Mouse (Mus musculus): ENCODE data around the gene Nme6. TPM values are rescaled to one million over a fixed set of nuclear protein-coding genes. Genes with fewer than 3 reads are reported as not detected.

The Nme6 gene
- polyA plus RNA-seq, 1 experiment from 2014 or later, result 33.0 TPM

DNA sequence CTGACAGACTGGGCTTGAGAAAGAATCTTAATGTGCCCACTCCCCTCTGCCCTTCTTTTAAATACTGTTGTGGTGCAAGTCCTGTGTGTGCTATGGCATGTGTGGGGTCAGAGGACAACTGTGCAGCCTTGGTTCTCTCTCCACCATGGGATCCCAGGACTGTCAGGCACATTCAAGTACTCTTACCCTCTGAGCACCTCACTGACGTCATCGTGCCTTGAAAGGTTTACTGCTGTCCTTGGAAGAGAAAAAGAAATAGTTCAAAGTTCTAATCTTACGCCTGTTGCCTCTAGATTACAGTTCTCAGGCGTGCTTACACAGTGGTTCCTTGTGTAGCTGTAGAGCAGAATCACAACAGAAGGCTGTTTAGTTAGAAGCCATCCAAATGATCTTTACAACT is 53.7 kb downstream of the Nme6 start:
- Histone ChIP-seq H3K27me3 (ENCODE audit: control insufficient read depth, insufficient read depth, low read length) (no peaks in the 10 kb centered on the region), H3K4me3 (ENCODE audit: low read depth, low read length) (no peak overlapping the region), H3K36me3 (ENCODE audit: control insufficient read depth, insufficient read depth, low read length) (peaks cover 52% of the 10 kb centered on the region), H3K4me2 (replicated peaks; ENCODE audit: low read depth) (no peak overlapping the region), H3K4me1 (replicated peaks; ENCODE audit: control insufficient read depth, insufficient read depth) (no peaks in the 10 kb centered on the region), H3K27ac (replicated peaks) (no peak overlapping the region), H3K9ac (ENCODE audit: low read length) (no peak overlapping the region), H3K9me3 (ENCODE audit: control insufficient read depth, low read length) (no peaks in the 10 kb centered on the region)
- ATAC-seq (ENCODE audit: low FRiP score, low TSS enrichment) (peak; percentile 55), DNase-seq (ENCODE audit: low spot score) (no peak)
- TF ChIP-seq EP300 (optimal IDR thresholded peaks at IDR 0.05) (no peak), CTCF (IDR thresholded peaks at IDR 0.05; ENCODE audit: low read depth) (no peak)
- 72% methylated on average over 4 of the region's 4 CpGs for WGBS

DNA sequence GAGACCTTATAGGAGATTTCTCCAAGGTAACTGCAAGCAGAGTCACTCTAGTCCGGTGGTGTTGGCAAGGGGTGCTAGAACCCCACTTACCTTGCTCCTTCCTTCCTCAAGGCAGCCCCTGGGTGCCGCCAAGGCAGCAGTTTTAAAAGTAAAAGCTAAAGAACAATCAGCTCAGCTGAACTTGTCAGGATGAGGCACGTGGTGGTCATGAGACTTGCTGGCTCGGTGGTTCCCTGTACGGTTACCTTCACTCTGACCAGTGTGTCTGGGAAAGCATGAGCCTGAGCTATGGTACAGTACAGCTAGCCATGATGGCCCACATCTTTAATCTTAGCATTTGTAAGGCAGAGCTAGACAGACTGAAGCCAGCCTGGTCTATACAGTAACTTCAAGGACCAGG is 54.8 kb downstream of the Nme6 start:
- H3K9ac ChIP-seq (ENCODE audit: low read length), result no peak overlapping the region
- H3K27me3 ChIP-seq (ENCODE audit: control insufficient read depth, insufficient read depth, low read length), result no peaks in the 10 kb centered on the region
- ATAC-seq (ENCODE audit: low FRiP score, low TSS enrichment) (no peak), DNase-seq (ENCODE audit: low spot score) (no peak)
- WGBS, result 91% methylated on average over 5 of the region's 5 CpGs
- no peaks in the 10 kb centered on the region for H3K9me3 ChIP-seq (ENCODE audit: control insufficient read depth, low read length)
- H3K4me1 ChIP-seq (replicated peaks; ENCODE audit: control insufficient read depth, insufficient read depth), result no peaks in the 10 kb centered on the region
- no peak overlapping the region for H3K4me3 ChIP-seq (ENCODE audit: low read depth, low read length)
- TF ChIP-seq CTCF (IDR thresholded peaks at IDR 0.05; ENCODE audit: low read depth) (no peak), EP300 (optimal IDR thresholded peaks at IDR 0.05) (no peak)
- peaks cover 56% of the 10 kb centered on the region for H3K36me3 ChIP-seq (ENCODE audit: control insufficient read depth, insufficient read depth, low read length)
- no peak overlapping the region for H3K27ac ChIP-seq (replicated peaks)
- H3K4me2 ChIP-seq (replicated peaks; ENCODE audit: low read depth), result no peak overlapping the region

DNA sequence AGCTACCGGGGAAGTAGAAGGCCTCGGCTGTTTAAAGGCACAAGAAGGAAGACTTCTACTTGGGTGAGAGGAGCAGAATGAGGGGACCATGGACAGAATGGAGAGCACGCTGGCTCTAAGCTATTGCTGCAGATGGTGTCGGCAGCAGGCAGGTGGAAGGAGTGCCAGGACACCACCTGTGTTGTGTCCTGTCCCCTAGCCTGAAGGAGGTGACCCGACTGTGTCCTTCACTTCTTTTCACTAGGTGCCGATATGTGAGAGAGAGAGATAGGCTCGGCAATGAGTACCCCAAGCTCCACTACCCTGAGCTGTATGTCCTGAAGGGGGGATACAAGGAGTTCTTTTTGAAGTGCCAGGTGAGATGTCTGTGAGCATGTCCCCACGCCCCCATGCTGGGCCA is 59.0 kb downstream of the Nme6 start:
- H3K9ac ChIP-seq (ENCODE audit: low read length), result no peak overlapping the region
- H3K27me3 ChIP-seq (ENCODE audit: control insufficient read depth, insufficient read depth, low read length), result no peaks in the 10 kb centered on the region
- TF ChIP-seq CTCF (IDR thresholded peaks at IDR 0.05; ENCODE audit: low read depth) (no peak), EP300 (optimal IDR thresholded peaks at IDR 0.05) (no peak)
- DNase-seq (ENCODE audit: low spot score) (no peak), ATAC-seq (ENCODE audit: low FRiP score, low TSS enrichment) (no peak)
- H3K4me3 ChIP-seq (ENCODE audit: low read depth, low read length), result no peak overlapping the region
- peaks cover 35% of the 10 kb centered on the region for H3K36me3 ChIP-seq (ENCODE audit: control insufficient read depth, insufficient read depth, low read length)
- no peak overlapping the region for H3K4me2 ChIP-seq (replicated peaks; ENCODE audit: low read depth)
- no peak overlapping the region for H3K27ac ChIP-seq (replicated peaks)
- no peaks in the 10 kb centered on the region for H3K9me3 ChIP-seq (ENCODE audit: control insufficient read depth, low read length)
- no peaks in the 10 kb centered on the region for H3K4me1 ChIP-seq (replicated peaks; ENCODE audit: control insufficient read depth, insufficient read depth)
- 86% methylated on average over 8 of the region's 8 CpGs for WGBS

Small RNAs within 50 kb of the gene (microRNA-seq; reads per million reads assigned to microRNA genes)
- not detected for gene Mir7089

Other genes with a start within 250 kb of the Nme6 start
- not detected in 2 replicates for gene Fbxw24, start 206.7 kb upstream of the Nme6 start, polyA plus RNA-seq (2015; fragmentation: Nextera tagmentation; extraction: Ambion mirVana)
- not detected in 2 replicates for gene Fbxw25, start 168.1 kb upstream of the Nme6 start, polyA plus RNA-seq (2015; fragmentation: Nextera tagmentation; extraction: Ambion mirVana)
- gene Fbxw18, start 130.0 kb upstream of the Nme6 start, polyA plus RNA-seq (2015; fragmentation: Nextera tagmentation; extraction: Ambion mirVana), result not detected in 2 replicates
- gene Fbxw26, start 86.7 kb upstream of the Nme6 start, polyA plus RNA-seq (2015; fragmentation: Nextera tagmentation; extraction: Ambion mirVana), result not detected in 2 replicates
- gene Fbxw27, start 42.1 kb upstream of the Nme6 start, polyA plus RNA-seq (2015; fragmentation: Nextera tagmentation; extraction: Ambion mirVana), result not detected in 2 replicates
- not detected in 2 replicates for gene Spink8, start 20.5 kb upstream of the Nme6 start, polyA plus RNA-seq (2015; fragmentation: Nextera tagmentation; extraction: Ambion mirVana)
- gene Camp, start 16.9 kb downstream of the Nme6 start, polyA plus RNA-seq (2015; fragmentation: Nextera tagmentation; extraction: Ambion mirVana), result 1.5 and 2.2 TPM in 2 replicates
- 17.8 and 18.4 TPM in 2 replicates for gene Cdc25a, start 42.8 kb downstream of the Nme6 start, polyA plus RNA-seq (2015; fragmentation: Nextera tagmentation; extraction: Ambion mirVana)
- 25.4 and 28.1 TPM in 2 replicates for gene Map4, start 98.7 kb downstream of the Nme6 start, polyA plus RNA-seq (2015; fragmentation: Nextera tagmentation; extraction: Ambion mirVana)

Measured in stomach, postnatal 0 days (tissue).